Mouse (Mus musculus) frontal cortex, postnatal 25 days (tissue): Measurements from ENCODE around the gene Rd3.

ENCODE experiments used
- DNase-seq, 2 experiments: peaks; one replicate each; pipeline ENCODE4 v3.0.0; 2022; ENCODE audit warnings: low spot score in 2 of 2

Rd3 gene

GRCm38 (mm10) chr1:191977187-191977586 is at the start of gene Rd3:
Gene Rd3, plus strand, starts transcription at chr1:191977370.
- DNase-seq, result peak in 1 of 2 experiments; percentile 53

GRCm38 (mm10) chr1:191928345-191928744 is 48.8 kb upstream of the Rd3 start:
- no peak for DNase-seq

GRCm38 (mm10) chr1:191929065-191929464 is 48.1 kb upstream of the Rd3 start:
- no peak for DNase-seq

- DNase-seq, result no peak
These were observed 47.2 kb upstream of the Rd3 start for GRCm38 (mm10) chr1:191929897-191930524.

- no peak for DNase-seq
These were observed 46.6 kb upstream of the Rd3 start for GRCm38 (mm10) chr1:191930525-191931105.

- DNase-seq, result no peak
These were observed 44.7 kb upstream of the Rd3 start for GRCm38 (mm10) chr1:191932286-191932985.

GRCm38 (mm10) chr1:191932986-191933632 is 44.1 kb upstream of the Rd3 start:
- DNase-seq, result no peak

GRCm38 (mm10) chr1:191943638-191944037 is 33.5 kb upstream of the Rd3 start:
- DNase-seq, result no peak

GRCm38 (mm10) chr1:191945341-191945740 is 31.8 kb upstream of the Rd3 start:
- DNase-seq, result no peak

- DNase-seq, result no peak
These were observed 31.4 kb upstream of the Rd3 start for GRCm38 (mm10) chr1:191945756-191946155.

GRCm38 (mm10) chr1:191946261-191946660 is 30.9 kb upstream of the Rd3 start:
- DNase-seq, result no peak

GRCm38 (mm10) chr1:191946835-191947234 is 30.3 kb upstream of the Rd3 start:
- DNase-seq, result no peak

- DNase-seq, result no peak
These were observed 29.4 kb upstream of the Rd3 start for GRCm38 (mm10) chr1:191947796-191948195.

GRCm38 (mm10) chr1:191948600-191948999 is 28.6 kb upstream of the Rd3 start:
- DNase-seq, result no peak

GRCm38 (mm10) chr1:191950611-191951010 is 26.6 kb upstream of the Rd3 start:
- DNase-seq, result no peak

- DNase-seq, result peak in 1 of 2 experiments; percentile 36
These were observed 24.3 kb upstream of the Rd3 start for GRCm38 (mm10) chr1:191952733-191953335.

GRCm38 (mm10) chr1:191955101-191955500 is 22.1 kb upstream of the Rd3 start:
- no peak for DNase-seq

- DNase-seq, result no peak
These were observed 20.9 kb upstream of the Rd3 start for GRCm38 (mm10) chr1:191956261-191956660.

GRCm38 (mm10) chr1:191956871-191957270 is 20.3 kb upstream of the Rd3 start:
- no peak for DNase-seq

GRCm38 (mm10) chr1:191957321-191957720 is 19.8 kb upstream of the Rd3 start:
- no peak for DNase-seq

- DNase-seq, result no peak
These were observed 16.2 kb upstream of the Rd3 start for GRCm38 (mm10) chr1:191960946-191961345.

- no peak for DNase-seq
These were observed 13.8 kb upstream of the Rd3 start for GRCm38 (mm10) chr1:191963413-191963812.
